Mouse (Mus musculus) brain, embryonic 14.5 days (tissue): ENCODE data around the gene Trim25.
"Not testable (repeated sequence)": the region's sequence is repeated elsewhere in the genome, so short reads cannot be mapped to it uniquely, and the experiment has no call there.

Experiments used
- CTCF ChIP-seq: fragments of 200-500 bp; IDR thresholded peaks from 2 replicates; pipeline ENCODE4 v1.5.1; 2012; ENCODE audit warnings: inconsistent platforms, mild to moderate bottlenecking, moderate library complexity, borderline replicate concordance; ENCODE audit not compliant: insufficient read depth, insufficient read length; ENCODE audit errors: extremely low read depth
- POLR2A ChIP-seq: fragments of 200-500 bp; IDR thresholded peaks from 2 replicates; pipeline ENCODE4 v1.6.1; 2012; ENCODE audit warnings: mild to moderate bottlenecking, inconsistent platforms, borderline replicate concordance; ENCODE audit not compliant: poor library complexity, insufficient read depth, insufficient read length, severe bottlenecking; ENCODE audit errors: extremely low read depth

GRCm38 (mm10) chr11:89041073-89041472, 41.9 kb downstream of the Trim25 start:
- not testable (repeated sequence) for TF ChIP-seq CTCF, POLR2A
